Mouse (Mus musculus) 416B (cell line): ENCODE data around the gene Gm42791.
A peak's percentile ranks its signal among the peaks of the same experiment; 100 is the strongest.

ENCODE experiments used
- DNase-seq: peaks from one replicate; pipeline ENCODE4 v3.0.0; 2011; ENCODE audit warnings: low read depth

The Gm42791 gene

GRCm38 (mm10) chr5:148927717-148928223 is 67.2 kb downstream of the Gm42791 start:
- no peak for DNase-seq

GRCm38 (mm10) chr5:148924586-148924985 is 70.4 kb downstream of the Gm42791 start:
- DNase-seq: no peak

DNA sequence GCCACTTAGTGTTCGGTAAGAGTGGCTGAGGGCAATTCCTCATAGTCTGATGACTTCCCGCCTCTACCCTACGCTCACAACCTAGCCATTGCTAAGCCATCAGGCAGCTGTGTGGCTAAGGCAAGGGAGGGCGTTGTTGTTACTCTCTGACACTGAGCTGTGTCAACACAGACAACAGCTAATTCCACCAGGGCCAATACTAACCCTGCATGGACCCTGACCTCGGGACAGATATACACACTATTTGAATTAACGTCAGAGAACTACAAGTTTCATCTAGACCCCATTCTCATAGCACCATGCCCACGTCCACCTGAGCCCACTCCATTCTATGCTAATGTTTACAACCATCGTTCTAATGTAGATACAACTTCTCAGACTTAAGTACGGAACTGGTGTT is 70.9 kb downstream of the Gm42791 start:
- DNase-seq: no peak

- no peak for DNase-seq
These were observed 71.5 kb downstream of the Gm42791 start for GRCm38 (mm10) chr5:148923408-148923807.

- DNase-seq: no peak
These were observed 72.2 kb downstream of the Gm42791 start for GRCm38 (mm10) chr5:148922773-148923172.

- no peak for DNase-seq
These were observed 76.9 kb downstream of the Gm42791 start for GRCm38 (mm10) chr5:148918049-148918448.

DNA sequence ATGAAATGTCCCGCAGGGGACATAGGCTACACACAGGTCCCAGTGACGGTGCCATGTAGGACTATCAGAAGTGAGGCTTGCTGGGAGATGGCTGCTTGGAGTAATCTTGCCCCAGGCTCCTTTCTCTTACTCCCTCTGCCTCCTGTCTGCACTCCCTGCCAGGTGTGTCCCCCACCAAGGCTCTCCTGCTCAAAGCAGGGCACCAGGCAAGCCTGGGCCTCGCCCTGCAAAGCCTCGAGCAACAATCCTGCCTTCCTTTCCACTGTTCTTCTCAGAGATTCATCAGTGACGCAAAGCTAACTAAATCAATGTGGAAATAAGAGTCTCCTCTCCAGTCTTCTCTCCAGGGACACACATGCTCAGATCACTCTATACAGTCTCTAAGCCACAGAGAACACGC is 78.2 kb downstream of the Gm42791 start:
- no peak for DNase-seq

GRCm38 (mm10) chr5:148912262-148912661 is 82.7 kb downstream of the Gm42791 start:
- DNase-seq: peak; percentile 66

- no peak for DNase-seq
These were observed 84.9 kb downstream of the Gm42791 start for GRCm38 (mm10) chr5:148910066-148910465.

GRCm38 (mm10) chr5:148909402-148909801 is 85.5 kb downstream of the Gm42791 start:
- no peak for DNase-seq

DNA sequence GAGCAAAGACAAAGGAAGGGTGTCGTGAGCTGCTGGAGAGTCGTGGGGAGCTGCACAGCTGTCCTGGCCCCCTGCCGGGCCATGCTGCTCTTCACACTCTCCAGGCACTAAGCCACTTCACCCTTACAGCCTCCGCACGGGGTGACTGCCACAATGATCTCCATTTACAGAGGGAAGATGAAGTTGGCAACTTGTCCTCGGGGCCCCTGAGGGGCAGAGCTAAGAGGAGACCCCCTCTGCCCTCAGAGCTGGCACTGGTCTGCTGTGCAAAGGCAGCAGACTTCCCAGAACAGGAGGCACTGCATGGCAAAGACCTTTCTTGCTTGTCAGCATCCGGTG is 85.9 kb downstream of the Gm42791 start:
- DNase-seq: no peak

DNA sequence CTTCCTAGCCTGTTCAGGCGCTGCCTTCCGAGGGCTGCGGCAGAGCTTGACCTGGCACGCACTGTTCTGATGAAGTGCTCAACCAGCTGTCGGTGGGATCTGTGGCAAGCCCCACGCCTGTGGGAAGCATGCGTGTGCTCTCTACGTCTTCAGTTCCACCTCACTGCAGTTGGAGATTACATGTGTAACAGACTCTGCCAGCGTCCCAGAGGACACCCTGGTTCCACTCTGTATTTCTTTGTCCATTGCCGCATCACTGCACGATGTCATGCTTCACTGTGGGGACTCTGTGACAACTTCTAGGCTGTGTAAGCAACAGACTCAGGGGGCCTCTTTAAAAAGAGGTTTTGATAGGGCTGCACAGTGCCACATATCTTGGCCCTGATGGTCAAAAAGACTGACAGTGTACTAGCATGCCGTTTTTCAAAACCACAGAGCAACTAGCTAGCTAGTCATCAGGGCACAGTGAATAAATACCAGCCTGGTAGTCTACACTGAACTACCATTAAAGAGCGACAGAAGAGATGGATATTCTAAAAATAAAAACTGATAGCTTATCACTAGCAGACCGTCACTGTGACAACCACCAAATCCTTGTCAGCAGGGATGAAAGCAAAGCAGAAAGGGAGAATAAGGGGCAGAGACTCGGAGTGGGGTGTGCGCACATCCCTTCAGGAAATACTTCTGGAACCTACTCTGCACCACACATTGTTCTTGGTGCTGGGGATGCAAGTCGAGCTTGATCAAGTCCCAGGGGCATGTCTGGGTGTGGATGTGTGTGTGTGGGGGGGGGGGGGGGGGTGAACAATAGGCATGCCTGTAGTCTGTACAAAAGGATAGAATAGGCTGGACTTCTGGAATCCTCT is 86.5 kb downstream of the Gm42791 start:
- DNase-seq: no peak

DNA sequence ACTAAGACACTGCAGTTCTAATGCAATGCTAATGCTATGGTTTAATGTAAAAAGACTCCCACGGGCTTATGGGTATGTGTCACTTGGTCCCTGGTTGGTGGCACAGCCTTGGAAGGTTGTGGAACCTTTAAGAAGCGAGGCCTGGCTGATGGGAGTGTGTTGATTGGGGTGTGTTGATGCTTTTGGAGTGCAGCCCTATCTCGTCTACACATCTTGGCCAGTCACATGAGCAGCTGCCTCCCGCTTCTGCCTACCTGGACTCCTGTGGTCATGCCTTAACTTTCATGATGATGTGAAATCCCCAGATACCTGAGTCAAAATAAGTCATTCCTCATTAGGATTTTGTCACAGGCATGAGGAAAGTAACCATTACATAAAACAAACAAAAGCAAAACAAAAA is 88.6 kb downstream of the Gm42791 start:
- DNase-seq: no peak

GRCm38 (mm10) chr5:148904846-148905245 is 90.1 kb downstream of the Gm42791 start:
- peak; percentile 66 for DNase-seq

- no peak for DNase-seq
These were observed 95.6 kb downstream of the Gm42791 start for GRCm38 (mm10) chr5:148899361-148899760.

GRCm38 (mm10) chr5:148897941-148898417 is 97.0 kb downstream of the Gm42791 start:
- DNase-seq: no peak

GRCm38 (mm10) chr5:148897069-148897702 is 97.8 kb downstream of the Gm42791 start:
- peak; percentile 18 for DNase-seq

DNA sequence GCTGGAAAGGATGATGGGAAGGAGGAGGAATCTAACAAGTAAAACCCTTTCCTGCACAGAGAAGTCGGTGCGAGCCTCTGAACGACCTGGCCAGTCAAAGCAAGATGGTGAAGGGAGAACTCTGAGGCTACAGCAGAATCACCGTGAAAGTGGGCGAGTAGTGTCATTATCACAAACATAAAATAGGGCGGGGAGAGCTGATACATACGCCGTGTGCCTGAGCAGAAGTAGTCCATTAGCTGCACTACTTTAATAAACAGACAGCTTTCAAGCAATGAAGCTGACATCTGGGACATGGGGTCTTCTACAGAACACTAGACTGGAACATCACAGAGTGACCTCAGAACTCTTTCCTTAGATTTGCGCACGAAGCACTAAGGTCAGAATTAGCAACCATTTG is 98.4 kb downstream of the Gm42791 start:
- no peak for DNase-seq

GRCm38 (mm10) chr5:148895833-148896232 is 99.1 kb downstream of the Gm42791 start:
- DNase-seq: no peak

DNA sequence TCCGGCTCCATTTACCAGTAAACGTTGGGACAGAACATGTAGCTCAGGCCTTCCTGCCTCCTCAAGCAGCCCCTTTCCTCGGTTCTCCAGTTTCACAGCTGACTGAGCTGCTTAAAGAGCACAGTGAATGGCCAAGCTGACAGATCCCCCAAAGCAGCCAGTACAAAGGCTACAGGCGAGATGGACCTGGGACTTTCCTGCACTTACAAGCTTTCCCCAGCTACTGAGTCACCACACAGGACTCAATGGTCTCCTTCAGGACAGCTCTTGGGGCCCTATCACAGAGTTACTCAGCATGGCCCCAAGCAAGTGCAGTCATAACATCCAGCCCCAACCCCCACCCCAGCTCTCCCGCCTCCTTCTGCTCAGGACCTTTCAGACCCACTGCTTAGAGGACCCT is 99.9 kb downstream of the Gm42791 start:
- DNase-seq: no peak

GRCm38 (mm10) chr5:148890237-148890636 is 104.7 kb downstream of the Gm42791 start:
- no peak for DNase-seq

- no peak for DNase-seq
These were observed 106.9 kb downstream of the Gm42791 start for GRCm38 (mm10) chr5:148888032-148888431.
